Mouse (Mus musculus) urinary bladder, adult 2 months (tissue): ENCODE results near the gene Gpr68. TPM values are rescaled to one million over a fixed set of nuclear protein-coding genes. Genes with fewer than 3 reads are reported as not detected.
A peak's percentile ranks its signal among the peaks of the same experiment; 100 is the strongest.

Experiments
- DNase-seq: peaks from one replicate; pipeline ENCODE4 v3.0.0; 2022; ENCODE audit warnings: low spot score
- polyA plus RNA-seq: library from polyadenylated mRNA; depleted of rRNA; stranded (reverse); fragments of >200 nt; gene quantifications from 2 replicates; pipeline ENCODE4 v1.2.3, GENCODE M21; 2012

Gene Gpr68
- polyA plus RNA-seq, 1 experiment = 1.8 TPM

DNA sequence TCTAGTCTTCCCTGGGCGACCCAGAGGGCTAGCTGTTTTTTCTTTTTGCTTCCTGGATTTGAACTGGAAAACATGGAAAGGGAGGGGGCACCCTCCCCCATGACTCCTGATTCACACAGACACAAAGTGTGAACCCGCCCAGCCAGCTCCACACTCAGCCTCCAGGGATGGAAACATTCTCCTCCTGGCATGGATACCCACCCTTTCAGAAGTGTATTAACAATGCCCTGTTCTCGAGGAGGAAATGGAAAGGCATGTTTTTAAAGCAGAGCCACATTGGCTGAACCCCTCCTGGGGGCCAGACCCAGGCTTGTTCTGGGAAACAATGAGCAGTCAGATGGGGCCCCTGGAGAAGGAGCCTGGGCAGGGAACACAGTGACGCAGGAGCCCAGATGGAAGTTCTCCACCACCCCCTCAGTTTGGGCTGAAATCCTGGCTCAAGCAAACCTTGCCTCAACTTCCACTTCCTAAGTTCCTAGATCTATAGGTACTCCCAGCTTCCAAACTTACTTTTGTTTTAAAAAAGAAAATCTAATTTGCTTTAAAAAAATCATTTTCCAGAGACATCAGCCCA is 39.9 kb downstream of the Gpr68 start:
- DNase-seq = no peak

DNA sequence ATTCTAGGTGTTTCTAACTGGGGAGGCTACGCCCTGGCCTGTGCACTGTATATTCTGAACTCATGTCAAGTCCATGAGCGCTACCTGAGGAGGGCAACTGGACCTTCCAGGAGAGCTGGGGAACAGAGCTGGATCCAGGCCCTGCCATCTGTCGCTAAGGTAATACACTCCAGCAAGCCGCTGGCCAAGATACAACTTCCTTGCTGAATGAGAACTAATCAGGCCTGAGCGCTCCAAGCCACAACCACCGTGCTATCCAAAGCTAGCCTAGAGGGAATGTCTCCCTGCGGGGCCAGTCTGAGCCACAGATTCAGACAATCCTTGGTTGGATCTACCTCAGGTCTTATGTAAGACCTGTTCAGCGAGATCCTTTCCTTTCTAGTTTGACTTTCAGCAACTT is 40.9 kb downstream of the Gpr68 start:
- no peak for DNase-seq

DNA sequence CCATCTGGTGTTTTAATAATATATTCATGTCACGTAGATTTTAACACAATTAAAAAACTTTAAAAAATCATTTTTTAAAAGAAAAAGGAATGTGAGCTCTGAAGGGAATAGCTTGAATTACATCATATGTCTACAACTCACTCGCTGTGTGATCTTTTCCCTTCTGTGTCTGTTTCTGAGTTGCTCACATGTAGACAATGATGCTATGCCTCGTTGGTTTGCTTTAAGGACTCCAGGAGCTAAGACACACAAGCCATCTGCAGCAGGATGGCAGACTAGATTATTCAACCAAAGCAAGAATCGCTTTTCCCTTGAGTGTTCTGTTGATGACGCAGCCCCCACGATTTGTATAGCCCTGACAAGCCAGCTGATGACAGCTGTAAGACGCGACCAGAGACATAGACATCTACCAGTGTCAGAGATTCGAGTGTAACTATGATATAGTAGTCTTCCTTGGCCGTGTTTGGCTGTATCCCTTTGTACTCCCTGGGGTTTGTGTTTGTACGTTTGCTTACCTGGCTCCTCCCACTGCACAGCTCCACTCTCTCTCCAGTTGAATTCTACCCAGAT is 42.4 kb downstream of the Gpr68 start:
- DNase-seq = no peak

DNA sequence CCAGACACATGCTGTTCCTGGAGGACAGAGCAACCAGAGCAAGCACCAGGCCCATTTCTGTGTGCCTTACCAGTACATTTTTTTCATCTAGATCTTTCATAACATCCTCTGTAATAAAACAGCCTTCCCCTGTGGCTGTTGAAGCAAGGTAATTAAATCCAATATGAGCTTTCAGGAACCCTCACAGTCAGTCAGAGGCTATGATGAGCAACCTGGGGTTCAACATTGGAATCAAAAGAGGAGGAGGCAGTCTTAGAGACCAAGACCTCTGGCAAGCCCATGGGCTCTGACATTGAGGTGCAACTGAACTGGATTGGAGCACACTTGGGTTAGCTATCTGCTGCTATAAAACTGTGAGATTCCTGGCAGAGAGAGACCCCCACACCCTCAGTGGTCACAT is 42.9 kb downstream of the Gpr68 start:
- no peak for DNase-seq

DNA sequence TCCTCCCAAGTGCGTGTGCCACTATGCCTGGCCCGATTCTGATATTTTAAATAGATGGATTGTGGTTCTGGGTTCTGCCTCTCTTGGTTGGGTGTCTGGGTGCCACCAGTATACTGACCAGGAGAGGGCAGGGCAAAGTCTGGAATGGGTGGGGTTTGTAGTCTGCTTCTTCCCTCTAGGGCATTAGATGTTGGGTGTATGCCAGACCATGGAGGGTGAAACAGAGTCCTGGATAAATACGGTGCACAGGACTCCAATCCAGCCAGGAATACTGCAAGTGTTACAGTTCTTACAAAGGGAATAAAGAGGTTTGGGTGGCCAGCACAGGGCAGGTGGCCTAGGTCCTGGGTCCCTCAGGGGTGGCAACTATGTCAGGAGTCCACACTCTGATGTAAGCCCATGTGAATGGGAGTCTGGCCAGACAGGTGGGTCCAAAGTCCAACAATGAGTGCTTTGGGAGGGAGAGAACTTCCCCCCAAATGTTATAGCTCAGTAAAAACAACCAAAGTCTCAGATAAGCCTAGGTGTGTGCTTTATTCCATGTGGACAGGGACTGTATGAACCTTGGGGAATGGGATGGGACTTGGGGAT is 45.0 kb downstream of the Gpr68 start:
- no peak for DNase-seq

DNA sequence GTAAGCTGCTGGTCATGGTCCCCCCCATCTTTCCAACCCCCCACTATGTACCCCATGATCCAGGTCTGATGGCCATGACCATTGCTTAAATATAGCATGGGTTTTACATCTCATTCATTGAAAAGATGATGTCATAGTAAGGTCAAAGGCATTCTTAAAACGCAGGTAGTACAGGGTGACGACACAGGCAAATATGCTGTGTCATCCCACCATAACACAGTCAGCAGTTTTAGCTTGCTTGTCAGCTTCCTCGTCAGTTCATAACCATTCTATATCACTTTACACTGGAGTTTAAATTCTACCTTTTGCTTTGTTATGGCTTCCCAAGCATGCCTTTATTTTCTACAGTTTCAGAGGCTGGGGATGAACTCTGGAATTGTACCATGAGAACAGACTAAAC is 45.7 kb downstream of the Gpr68 start:
- no peak for DNase-seq

DNA sequence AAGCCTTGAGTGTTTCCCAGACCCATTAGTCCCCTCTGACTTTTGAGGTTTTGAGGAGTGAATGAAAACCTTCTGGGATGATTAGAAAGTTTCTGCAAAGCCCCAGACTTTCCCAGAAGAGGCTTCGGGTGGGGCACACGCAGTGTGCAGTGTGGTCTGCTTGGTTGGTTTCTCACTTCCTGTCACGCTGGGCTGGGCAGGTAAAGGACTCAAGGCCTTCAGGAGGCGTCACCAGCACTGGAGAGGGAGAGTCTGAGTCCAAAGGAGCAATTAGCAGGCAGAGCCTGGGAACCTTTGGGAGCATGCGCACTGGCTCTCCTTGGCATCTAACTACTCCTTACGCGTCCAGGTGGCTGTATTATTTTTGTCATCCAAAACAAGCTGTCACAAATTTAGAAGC is 50.2 kb downstream of the Gpr68 start:
- no peak for DNase-seq

DNA sequence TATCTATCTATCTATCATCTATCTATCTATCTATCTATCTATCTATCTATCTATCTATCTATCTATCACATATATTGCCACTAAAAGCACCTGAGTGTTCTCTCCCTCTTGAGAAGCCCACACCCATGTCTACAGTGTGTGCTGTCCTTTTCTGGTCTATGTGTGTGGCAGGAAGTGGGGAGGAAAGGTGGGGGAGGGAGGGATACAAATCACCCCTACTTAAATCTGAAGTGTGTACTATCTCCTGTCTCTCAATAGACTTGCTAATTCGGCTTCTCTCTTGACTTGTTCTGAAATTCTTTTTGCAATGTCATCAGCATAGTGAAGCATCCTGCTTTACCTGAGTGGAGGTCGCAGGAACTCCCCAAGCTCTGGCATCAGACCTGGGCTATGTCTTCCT is 51.7 kb downstream of the Gpr68 start:
- DNase-seq = no peak

DNA sequence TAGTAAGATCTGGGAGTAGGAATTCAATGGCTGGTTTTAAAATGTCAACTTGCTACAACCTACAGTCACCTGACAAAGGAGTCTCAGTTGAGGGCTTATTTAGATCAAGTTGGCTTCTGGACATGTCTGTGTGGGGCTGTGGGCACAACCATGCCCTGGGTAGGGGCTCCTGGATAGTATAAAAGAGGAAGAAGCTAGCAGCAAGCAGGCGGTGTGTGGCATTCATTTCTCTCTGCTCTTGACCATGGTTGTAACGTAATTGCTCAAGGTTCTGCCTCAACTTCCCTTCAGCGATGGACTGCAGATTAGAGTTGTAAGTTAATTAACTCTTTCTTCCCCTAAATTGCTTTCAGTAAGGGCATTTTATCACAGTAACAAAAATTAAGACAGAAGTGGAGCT is 55.6 kb downstream of the Gpr68 start:
- DNase-seq = no peak

DNA sequence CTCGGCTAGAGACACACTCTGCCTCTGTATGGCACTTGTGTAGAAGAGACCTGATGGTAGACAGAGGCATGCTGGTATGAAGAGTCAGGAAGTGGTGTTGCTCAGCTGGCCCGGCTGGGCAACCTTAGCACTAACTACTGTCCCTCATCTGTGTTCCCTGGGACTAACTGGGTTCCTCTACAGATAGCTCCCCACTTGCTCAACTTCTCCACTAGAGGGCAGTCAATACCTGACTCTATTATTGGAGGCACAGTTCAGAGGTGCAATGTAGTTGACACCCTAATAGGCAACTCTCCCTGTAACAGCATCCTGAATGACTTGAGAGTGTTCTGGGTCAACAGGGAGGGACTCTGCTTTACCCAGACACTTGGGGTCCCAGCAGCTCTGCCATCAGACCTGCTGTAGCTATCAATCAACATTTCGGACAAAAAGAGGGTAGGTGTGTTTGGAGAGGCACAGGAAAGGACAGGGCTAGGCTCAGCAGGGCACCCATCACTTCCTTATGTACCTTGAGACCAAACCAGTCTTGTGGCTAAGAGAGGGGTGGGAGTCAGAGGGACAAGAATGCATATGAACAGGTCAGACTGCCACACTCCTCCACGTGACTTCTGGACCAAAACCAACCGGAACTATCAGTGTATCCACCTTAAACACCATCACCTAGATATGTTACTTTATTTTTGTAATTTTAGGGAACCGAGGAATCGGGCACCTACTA is 58.4 kb downstream of the Gpr68 start:
- peak; percentile 22 for DNase-seq

DNA sequence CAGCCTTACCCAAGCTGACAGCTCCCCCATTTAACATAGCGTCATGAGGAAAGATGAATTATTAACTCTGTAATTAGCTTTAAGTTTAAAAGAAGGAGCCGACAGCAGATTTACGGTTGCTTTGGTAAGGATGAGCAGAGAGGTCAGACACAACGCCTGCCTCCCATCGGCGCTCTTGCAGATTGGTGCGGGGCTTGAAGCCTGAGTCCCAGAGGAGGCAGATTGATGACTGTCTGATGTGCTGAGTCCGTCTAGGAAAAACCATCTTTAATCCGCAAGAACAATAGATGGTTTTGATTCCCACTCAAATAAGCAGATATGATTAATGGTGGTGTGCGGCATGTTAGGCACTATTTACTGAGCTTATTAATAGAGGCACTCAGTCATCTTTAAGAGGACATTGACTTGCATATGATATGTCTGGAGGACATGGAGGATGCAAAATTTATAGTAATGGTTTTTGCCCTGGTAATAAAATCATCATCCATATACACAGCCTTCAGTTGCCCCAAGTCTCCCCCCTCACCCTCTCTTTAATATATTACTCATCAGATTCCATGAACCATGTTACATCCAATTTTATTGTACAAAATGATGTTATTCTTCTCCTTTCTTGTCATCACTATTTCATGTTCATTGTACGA is 60.4 kb downstream of the Gpr68 start:
- DNase-seq = no peak

DNA sequence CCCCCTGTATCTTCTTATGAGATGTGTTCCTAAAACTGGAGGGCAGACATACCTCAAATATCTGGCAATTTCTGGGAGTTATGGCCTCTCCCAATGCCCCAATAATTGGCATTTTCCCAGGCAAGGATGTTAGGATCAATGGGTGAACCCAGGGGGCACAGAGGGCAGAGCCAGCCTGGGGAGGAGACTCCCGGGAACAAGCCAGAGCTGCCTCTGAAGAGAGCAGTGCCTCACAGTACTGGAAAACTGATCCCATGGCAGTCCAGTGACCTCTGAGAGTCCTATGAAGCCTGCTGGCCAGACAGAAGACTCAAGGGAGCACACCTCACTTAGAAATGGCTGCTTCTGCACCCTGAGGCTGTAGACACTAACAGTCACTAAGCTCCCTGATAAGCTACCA is 61.4 kb downstream of the Gpr68 start:
- DNase-seq = no peak

DNA sequence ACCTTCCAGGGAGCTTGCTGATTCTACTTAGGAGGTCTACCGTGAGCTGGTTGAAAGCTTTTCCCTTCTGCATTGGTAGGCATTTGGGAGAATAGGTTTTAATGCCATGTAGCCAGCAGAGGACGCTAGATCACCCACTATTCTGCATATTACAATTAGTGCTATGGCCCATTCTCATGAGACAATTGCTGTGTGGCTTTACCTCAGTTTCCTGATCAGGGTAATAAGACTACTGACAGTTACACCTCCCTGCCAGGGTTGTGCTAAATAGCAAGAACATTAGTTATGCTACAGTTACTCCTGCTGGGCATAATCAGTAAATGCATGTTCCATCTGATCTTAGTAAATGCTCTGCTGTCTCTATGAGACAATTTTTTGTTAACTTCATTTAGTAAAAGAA is 62.2 kb downstream of the Gpr68 start:
- no peak for DNase-seq

DNA sequence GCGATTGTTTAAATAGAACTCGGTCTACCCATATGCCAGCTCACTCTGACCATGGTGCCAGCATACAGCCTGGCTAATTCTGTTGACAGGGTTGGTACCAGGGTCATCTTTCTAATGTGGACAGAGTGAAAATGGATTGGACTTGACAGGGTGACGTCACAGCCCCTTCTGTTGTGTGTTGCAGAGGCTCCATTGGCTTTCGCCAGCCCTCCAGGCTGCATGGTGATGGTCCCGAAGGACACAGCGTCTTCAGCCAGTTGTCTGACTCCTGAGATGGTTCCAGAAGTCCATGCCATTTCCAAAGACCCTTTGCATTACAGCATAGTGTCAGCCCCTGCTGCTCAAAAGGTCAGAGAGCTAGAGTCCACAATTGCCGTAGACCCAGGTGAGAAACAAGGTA is 63.5 kb downstream of the Gpr68 start:
- no peak for DNase-seq

DNA sequence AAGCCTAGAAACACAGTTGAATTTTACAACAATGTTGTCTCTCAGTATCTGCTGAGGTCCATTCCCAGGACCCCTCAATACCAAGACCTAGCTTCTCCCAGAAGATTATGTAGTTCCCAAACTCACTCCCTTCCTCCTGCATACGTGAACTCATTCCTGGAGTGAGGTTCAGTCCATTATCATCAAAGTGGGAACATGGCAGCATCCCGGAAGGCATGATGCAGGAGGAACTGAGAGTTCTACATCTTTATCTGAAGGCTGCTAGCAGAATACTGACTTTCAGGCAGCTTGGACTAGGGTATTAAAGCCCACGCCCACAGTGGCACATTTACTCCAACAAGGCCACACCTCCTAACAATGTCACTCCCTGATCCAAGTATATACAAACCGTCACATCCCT is 64.8 kb downstream of the Gpr68 start:
- DNase-seq = no peak

DNA sequence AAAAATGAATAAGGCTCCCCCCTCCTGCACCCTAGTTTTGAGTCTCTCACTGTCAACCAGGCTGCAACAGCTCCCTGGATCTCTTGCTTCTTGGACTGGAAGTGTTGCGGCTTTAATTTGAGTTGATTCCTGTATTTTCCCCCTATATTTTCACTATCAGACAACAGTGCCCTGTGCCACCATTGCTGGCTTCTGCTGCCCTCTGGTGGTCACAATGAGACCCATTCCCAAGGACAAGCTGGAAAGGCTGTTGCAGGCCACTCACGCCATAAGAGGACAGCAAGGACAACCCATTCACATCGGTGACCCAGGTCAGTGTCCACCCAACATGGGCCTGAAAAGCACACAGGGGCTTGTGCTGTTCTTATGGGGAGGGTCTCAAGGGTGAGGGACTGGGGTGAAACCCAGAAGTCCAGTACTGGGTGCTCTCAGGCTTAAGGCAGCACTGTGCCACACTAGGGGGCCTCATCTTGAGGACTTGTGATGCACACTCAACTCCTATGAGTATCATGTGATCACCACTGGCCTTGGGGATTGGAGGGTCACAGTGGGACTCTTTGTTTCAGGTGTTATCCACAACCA is 66.7 kb downstream of the Gpr68 start:
- peak; percentile 62 for DNase-seq

DNA sequence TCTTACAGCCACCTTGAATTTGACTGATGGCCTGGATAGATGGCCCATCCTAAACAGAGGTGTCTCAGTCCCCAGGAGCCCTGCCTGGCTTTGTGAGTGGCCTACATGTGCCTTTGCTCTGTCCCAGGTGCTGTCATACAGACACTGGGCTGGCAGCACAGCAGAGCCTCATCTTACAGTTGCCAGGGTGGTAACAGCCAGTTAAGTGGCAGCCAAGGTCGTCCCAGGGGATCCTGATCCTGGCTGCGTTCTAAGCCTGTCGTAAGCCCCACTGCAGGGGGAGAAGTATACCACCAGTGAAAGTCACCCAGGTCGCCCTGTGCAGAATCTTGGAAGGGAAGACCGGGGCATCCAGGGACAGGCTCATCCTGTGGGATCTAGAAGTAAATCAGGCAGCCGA is 68.1 kb downstream of the Gpr68 start:
- no peak for DNase-seq

DNA sequence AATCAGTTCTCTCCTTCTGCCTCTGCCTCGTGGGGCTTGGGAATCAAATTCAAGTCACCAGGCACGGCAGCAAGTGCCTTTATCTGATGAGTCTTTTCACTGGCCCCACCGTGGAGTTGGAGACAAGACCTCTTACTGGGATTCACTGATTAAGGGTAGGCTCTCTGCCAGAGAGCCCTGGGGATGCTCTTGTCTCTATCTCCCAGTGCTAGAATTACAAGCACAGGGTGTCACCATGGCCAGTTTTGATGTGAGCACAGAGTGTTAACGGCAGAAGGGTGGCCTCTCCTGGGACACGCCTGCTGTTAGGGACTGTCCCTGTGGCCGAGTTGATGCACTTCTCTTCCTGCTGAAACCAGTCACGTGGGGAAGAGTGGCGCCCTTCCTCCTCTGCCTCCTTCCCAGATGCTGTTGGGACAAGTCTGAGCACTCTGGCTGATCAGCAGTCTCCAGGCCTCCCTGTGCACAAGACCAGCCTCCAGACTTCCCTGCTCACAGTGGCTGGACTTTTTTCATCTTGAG is 68.9 kb downstream of the Gpr68 start:
- no peak for DNase-seq

DNA sequence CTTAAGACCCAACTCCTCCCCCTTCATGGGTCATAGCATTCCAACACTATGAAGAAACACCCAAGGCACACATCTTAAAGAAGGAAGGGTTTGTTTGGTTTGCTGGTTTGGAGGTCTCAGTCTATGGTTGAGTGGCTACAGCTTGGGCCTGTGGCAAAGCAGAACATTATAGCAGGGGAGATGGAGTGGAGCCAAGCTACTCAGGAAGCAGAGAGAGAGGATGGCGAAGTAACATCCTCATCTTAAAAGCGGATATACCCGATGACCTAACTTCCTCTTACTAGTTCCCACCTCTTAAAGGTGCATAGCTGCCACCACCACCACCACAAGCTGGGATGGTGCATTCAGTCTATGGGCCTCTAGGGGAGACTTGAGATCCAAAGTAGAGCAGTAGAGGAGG is 70.8 kb downstream of the Gpr68 start:
- no peak for DNase-seq

DNA sequence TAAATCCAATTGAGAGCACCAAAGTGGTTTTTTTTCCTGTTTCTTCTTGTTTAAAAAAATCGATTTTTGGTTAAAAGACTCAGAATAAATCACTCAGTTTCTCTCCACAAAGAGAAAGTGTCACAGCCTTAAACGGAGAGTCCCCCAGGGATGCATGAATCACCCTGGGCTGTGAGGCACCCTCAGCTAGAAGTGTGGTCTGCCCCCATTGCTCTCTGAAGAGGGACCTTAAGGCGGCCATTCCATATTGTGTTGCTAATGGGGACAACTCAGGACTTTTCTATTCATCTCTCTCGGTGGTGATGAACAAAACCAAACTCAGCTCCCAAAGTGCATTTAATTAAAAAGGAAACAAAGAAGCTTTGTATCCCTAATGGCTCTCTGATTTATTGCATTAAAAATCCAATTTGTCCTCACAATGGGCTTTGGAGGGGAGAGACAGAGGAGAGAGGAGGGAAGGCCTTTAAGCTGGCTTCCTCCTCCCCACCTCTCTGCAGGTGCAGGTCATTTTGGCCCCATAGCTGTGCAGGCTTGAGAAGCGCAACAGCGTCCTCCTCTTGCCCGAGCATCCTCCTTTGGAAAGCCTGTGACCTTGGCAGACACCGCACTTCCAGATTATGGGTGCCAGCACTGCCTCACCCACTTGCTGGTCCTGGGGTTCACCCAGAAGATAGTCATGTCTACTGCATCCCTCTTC is 76.2 kb downstream of the Gpr68 start:
- no peak for DNase-seq

DNA sequence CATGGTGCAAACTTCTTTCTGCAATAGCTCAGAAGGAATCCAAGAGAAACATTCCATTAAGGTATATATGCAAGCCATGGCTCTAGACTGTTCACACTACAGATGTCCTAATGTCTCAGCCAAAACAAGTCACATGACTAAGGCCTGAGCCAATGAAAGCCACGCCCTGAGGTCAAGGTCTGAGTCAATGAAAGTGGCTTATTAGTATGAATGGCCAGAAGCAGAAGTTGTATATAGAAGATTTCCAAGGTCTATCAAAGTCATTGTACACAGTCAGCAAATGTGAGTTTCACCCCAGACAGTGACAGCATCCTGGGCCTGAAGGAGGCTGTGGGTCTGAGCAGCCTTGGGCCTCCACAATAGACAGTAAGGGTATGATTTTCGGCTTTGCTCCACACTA is 77.0 kb downstream of the Gpr68 start:
- DNase-seq = no peak
